In the genomic region with DNA sequence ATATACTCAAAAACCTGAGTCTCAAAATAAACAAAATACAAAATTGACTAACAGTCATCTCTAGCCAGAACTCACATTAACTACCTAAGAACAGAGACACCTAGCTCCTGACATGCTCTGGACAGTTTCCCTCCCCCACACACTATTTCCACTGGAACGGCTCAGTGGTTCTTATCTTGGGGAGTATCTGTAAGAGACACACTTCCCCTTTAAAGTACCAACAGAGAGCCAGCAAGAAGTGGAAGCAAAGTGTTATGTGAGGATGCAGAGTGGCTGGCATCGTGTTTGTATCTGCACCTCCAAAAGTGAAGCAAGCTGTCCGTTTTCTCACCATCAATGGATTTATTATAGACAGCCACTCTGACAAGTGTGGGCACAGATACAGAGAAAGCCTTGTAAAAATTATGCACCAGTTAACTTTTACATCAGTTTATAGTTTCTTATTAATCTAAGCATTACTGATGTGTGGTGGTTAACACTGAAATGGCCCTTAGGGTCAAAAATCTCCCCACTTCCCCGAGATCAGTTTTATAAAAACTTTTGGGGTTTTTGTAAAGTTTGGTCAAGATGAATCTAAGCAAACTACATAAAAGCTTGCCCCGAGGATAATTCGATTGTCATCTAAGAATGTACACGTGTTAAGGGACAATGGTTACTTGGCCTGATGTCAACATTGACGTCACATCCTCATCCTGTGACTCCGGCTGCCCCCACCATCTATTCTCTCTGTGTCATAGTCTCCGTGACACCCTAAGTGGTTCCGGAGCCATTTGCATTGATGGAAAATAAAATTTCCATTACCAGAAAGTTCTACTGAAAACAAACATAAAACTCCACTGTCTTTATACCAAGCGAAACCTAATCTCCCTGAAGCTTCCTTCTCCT, we compare ENCODE assay signal across 12 mouse cellular contexts. TPM values are rescaled to one million over a fixed set of nuclear protein-coding genes. Genes with fewer than 3 reads are reported as not detected.
DNase-seq lines count a peak whose midpoint lies in the region; ATAC-seq and TF ChIP-seq lines count a peak whose summit lies in the region.
"Had no signal": no experiment of that assay in that cellular context is flagged by ENCODE, and none has a peak within 500 bp of the region (broad histone marks: within the 10 kb centered on the region; RNA-seq: fewer than 3 reads in every experiment).

No protein-coding gene starts in this region.

- H3K79me2 ChIP-seq in heart, adult 2 months (replicated peaks; ENCODE audit: control insufficient read depth, insufficient read depth, low read length), result no peaks in the 10 kb centered on the region

- peak in 1 of 2 experiments; percentile 25 for DNase-seq in heart, adult 2 months
- DNase-seq in heart, adult 9 months (ENCODE audit: low spot score in 2 of 2), result peak; percentile 40 to 54
- peak; percentile 74 for DNase-seq in kidney, postnatal 14 days
- peak; percentile 39 to 50 for DNase-seq in natural killer cell, adult 2 months (ENCODE audit: low spot score in 2 of 2)
- no peak for DNase-seq in testis, postnatal 10 days (ENCODE audit: low spot score)
- no peak for DNase-seq in spleen, adult 12 weeks (ENCODE audit: low spot score)
- DNase-seq in hindbrain, embryonic 10.5 days (ENCODE audit: low spot score), result no peak
- DNase-seq: cerebellum, adult 9-11 months had no signal

- TF ChIP-seq POLR2A in heart, adult 2 months (IDR thresholded peaks at IDR 0.05; ENCODE audit: insufficient read depth, low read depth, low read length), result no peak

- H3K9ac ChIP-seq in heart, adult 2 months (ENCODE audit: low read depth, low read length), result no peak overlapping the region
- no peak overlapping the region for H3K9ac ChIP-seq in heart, embryonic 12.5 days
- H3K9ac ChIP-seq: forebrain, embryonic 13.5 days; intestine, embryonic 15.5 days; limb, embryonic 12.5 days had no signal

- 43% methylated on average over 12 of the region's 12 CpGs for WGBS in heart, adult 2 months
- WGBS in heart, embryonic 12.5 days, result 67% methylated on average over 12 of the region's 12 CpGs
- WGBS in hindbrain, embryonic 10.5 days, result 90% methylated on average over 12 of the region's 12 CpGs

- no peak overlapping the region for H3K4me3 ChIP-seq in heart, adult 2 months
- no peak overlapping the region for H3K4me3 ChIP-seq in heart, embryonic 12.5 days
- H3K4me3 ChIP-seq in hindbrain, embryonic 10.5 days, result no peak overlapping the region
- H3K4me3 ChIP-seq: forebrain, embryonic 13.5 days; intestine, embryonic 15.5 days; limb, embryonic 12.5 days had no signal

- TF ChIP-seq EP300 in heart, adult 2 months (IDR thresholded peaks at IDR 0.05; ENCODE audit: insufficient read depth, low read depth, low read length), result 0 out of 2 replicates have a peak, but pooled peaks have one; percentile 35

- intact Hi-C loops in heart, adult 2 months (cut with DNase I), result no loop called here

- H3K4me1 ChIP-seq in heart, adult 2 months (ENCODE audit: control insufficient read depth, insufficient read depth, low read length), result peaks cover 2% of the 10 kb centered on the region; the same call in 1 of the 2 replicates
- no peaks in the 10 kb centered on the region for H3K4me1 ChIP-seq in heart, embryonic 12.5 days (replicated peaks)
- no peaks in the 10 kb centered on the region for H3K4me1 ChIP-seq in hindbrain, embryonic 10.5 days (replicated peaks)
- H3K4me1 ChIP-seq: forebrain, embryonic 13.5 days; intestine, embryonic 15.5 days; limb, embryonic 12.5 days had no signal

- H3K27me3 ChIP-seq in heart, adult 2 months (ENCODE audit: control insufficient read depth, insufficient read depth, low read length), result no peaks in the 10 kb centered on the region
- no peaks in the 10 kb centered on the region for H3K27me3 ChIP-seq in heart, embryonic 12.5 days (replicated peaks)
- H3K27me3 ChIP-seq in hindbrain, embryonic 10.5 days (ENCODE audit: insufficient read depth, poor library complexity, severe bottlenecking), result no peaks in the 10 kb centered on the region
- H3K27me3 ChIP-seq: forebrain, embryonic 13.5 days; intestine, embryonic 15.5 days; limb, embryonic 12.5 days had no signal

- no peaks in the 10 kb centered on the region; the same call in none of the 2 replicates for H3K36me3 ChIP-seq in heart, adult 2 months (ENCODE audit: control insufficient read depth, insufficient read depth, low read length)
- peaks cover 57% of the 10 kb centered on the region for H3K36me3 ChIP-seq in heart, embryonic 12.5 days
- peaks cover 91% of the 10 kb centered on the region for H3K36me3 ChIP-seq in hindbrain, embryonic 10.5 days

- ATAC-seq in heart, embryonic 12.5 days (ENCODE audit: insufficient number of reproducible peaks, low FRiP score), result no peak
- ATAC-seq: forebrain, embryonic 13.5 days; intestine, embryonic 15.5 days had no signal

- TF ChIP-seq CTCF in heart, adult 2 months (IDR thresholded peaks at IDR 0.05), result no peak

- no peak overlapping the region for H3K4me2 ChIP-seq in heart, embryonic 12.5 days
- H3K4me2 ChIP-seq: forebrain, embryonic 13.5 days; intestine, embryonic 15.5 days; limb, embryonic 12.5 days had no signal

- H3K27ac ChIP-seq in heart, adult 2 months, result peak overlapping the region; percentile 21; the same call in 1 of the 2 replicates
- H3K27ac ChIP-seq in heart, embryonic 12.5 days (ENCODE audit: poor library complexity, severe bottlenecking), result no peak overlapping the region
- no peak overlapping the region for H3K27ac ChIP-seq in hindbrain, embryonic 10.5 days
- H3K27ac ChIP-seq: forebrain, embryonic 13.5 days; intestine, embryonic 15.5 days; limb, embryonic 12.5 days had no signal

- peaks cover 5% of the 10 kb centered on the region; the same call in 1 of the 2 replicates for H3K9me3 ChIP-seq in heart, embryonic 12.5 days (replicated peaks)
- peaks cover 6% of the 10 kb centered on the region; the same call in 1 of the 2 replicates for H3K9me3 ChIP-seq in hindbrain, embryonic 10.5 days
- H3K9me3 ChIP-seq: forebrain, embryonic 13.5 days; intestine, embryonic 15.5 days had no signal

RNA-seq across cellular contexts. Expression of a gene that starts 17.1 kb away (rescaled TPM):
- total RNA-seq in heart, adult 2 months (2021), result 1 to 10 TPM in 1 of 2 experiments, under 1 TPM in 1; 0.81 to 1.4 TPM
- polyA plus RNA-seq in heart, adult 2 months (2012; rRNA removed), result 2.3 and 3.3 TPM in 2 replicates
- polyA plus RNA-seq in heart, embryonic 12.5 days (2016; fragmentation: Nextera tagmentation; extraction: Ambion mirVana), result 3.1 and 3.4 TPM in 2 replicates
- polyA plus RNA-seq in hindbrain, embryonic 10.5 days (2016; fragmentation: Nextera tagmentation; extraction: Ambion mirVana), result 0.62 and 2.1 TPM in 2 replicates

RNA-seq across cellular contexts. Expression of a gene that starts 40.0 kb away (rescaled TPM):
- total RNA-seq in heart, adult 2 months (2021), result 10 to 100 TPM; 10.6 to 13.1 TPM
- polyA plus RNA-seq in heart, adult 2 months (2012; rRNA removed), result 5.8 and 9.7 TPM in 2 replicates
- 38.8 and 39.0 TPM in 2 replicates for polyA plus RNA-seq in heart, embryonic 12.5 days (2016; fragmentation: Nextera tagmentation; extraction: Ambion mirVana)
- polyA plus RNA-seq in hindbrain, embryonic 10.5 days (2016; fragmentation: Nextera tagmentation; extraction: Ambion mirVana), result 70.9 and 75.8 TPM in 2 replicates

Comparison
In these comparisons a context has a peak if more than half of its experiments do, and no peak if none do; other contexts are left out.
1. DNase-seq: peak in heart, adult 9 months (2 of 2), kidney, postnatal 14 days (single experiment) and natural killer cell, adult 2 months (2 of 2); none in testis, postnatal 10 days (single experiment), spleen, adult 12 weeks (single experiment) and hindbrain, embryonic 10.5 days (single experiment).